Mouse (Mus musculus): ENCODE results near the gene Fbxl16. TPM values are rescaled to one million over a fixed set of nuclear protein-coding genes. Genes with fewer than 3 reads are reported as not detected.

Gene Fbxl16
- total and polyA plus RNA-seq, 3 experiments: 26.6 to 90.6 (median 54.4) TPM

- DNase-seq: peak; percentile 87
Measured at GRCm38 (mm10) chr17:25828712-25829557, 20.1 kb downstream of the Fbxl16 start, which contains the start of gene Jmjd8. Jmjd8 (plus strand) TSS chr17:25828867.

DNA sequence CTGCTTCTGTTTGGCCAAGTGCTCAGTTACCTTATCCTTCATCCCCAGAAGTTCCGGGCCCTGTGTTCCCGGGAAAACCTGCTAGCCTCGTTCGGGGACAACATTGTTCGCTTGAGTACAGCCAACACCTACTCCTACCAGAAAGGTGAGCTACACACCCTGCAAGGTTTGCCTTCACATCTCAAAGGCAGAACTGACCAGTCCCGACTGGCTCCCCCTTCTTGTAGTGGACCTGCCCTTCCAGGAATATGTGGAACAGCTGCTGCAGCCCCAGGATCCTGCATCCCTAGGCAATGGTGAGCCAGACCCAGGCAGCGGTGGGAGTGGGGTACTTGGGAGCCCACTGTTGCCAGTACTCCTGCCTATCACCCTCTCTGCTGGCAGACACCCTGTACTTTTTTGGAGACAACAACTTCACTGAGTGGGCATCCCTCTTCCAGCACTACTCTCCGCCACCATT is 20.7 kb downstream of the Fbxl16 start:
- DNase-seq: no peak

GRCm38 (mm10) chr17:25830200-25830753 is 21.4 kb downstream of the Fbxl16 start:
- no peak for DNase-seq

DNA sequence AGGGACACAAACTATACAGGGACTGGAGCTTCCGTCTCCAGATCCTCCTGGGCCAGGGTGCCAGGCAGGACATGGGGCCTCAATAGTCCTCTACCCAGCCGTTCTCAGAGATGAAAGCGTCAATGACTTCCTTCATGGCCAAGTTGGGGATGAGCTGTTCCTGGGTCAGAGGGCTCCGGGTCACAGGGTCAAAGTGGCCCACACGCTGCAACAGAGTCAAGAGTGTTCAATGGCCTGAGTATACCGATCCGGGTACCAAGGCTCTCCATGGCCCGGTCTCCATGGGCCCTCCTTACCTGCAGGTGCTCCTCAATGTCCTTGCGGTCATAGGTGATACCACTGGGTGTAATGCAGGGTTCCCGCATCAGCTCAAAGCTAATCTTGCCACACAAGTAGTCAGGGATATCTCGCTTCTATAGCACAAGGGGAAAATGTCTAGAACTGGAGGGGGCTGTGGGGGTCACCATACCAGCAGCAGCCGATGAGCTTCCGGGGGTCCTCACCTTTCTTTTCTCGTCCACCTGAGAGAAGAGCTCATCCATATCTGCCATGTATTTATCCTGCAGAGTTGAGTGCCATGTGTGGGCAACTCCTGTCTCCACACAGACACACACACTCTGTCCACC is 22.0 kb downstream of the Fbxl16 start:
- DNase-seq: no peak

DNA sequence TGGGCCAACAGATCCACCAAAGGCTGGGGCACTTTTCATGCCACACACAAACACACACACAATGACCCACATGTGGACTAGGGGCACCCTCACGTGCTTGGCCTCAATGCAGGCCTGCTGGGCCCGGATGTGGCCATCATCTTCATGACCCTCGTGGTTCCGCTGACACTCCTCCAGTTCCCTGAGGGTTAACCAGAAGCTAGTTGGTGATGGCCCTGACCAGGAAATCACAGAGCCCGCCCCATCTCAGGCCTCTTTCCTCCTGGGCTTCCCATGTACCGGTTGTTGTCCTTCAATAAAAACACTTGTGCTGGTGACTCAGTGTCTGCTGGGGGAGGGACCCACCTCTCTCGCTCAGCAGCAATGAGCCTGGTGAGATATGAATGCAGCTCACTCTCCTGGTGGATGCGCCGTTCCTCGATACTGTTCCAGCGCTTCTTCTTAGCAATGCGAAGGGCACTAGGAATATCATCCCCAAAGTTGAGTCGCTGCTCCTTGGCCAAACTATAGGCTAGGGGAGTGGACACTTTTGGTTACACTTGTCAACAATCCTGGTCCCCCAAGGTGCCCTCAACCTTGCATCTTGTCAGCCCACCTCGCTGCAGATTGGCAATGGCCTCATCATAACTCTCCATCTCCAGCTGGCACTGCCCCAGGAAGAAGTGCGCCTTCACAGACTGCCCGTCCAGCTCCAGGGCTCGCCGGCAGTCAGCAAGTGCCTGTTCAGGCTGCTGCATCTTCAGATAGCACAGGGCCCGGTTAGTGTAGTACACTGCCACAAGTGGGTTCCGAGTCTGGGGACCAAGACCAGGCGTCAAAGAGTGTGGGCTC is 22.8 kb downstream of the Fbxl16 start:
- peak; percentile 82 for DNase-seq

DNA sequence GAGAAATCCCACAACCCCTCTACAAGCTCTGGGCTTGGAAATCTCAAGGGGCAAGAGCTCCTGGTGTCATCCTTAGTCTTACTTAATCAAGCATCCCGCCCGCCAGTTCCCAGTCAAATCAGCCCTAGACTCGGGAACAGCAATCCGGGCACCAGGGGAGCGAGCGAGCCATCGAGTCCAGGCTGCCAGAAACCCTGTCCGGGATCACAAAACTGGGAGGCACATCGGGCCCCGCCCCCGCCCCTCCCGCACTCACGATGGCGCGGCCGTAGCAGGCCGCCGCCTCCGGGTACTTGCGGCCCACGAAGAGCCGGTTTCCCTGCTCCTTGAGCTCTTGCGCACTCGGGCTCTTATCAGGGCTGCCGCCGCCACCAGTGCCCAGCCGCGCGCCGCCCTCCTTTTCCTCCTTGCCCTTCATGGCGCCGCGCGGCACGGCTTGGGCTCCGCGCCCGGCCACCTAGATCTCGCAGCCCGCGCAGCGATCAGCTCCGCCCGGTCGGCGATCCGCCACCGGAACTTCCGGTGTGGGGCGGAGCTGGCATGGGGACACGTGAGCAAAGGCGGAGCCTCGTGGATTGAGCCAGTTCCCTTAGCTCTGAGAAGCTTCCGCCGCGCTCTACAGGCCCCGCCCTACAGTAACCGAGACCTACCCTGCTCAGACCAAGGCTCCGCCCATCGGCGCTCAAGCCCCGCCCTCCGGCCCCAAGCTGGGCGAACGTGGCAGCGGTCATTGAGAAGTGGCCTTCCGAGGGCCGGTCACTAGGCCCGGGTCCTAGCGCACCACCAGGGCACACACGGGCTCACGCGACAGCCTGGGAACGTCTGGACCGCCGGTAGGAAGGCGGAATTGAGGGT is 23.8 kb downstream of the Fbxl16 start:
- DNase-seq: peak; percentile 100

DNA sequence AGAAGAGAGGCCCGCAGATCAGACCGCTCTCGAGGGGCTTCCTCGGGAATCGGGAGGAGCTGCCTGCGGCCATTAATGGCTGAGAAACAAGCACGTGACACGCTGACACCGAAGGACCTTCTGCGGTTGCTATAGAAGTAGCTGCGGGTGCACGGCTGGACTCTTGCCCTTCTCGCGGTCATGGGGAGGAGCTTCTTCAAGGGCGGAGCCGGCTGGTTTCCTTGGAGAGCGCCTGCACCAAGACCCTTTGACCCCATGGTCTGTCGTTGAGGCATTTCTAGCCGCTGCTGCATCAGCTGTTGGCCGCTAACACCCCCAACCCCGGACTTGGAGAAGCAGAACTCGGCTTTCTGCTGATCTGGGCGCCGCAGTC is 24.4 kb downstream of the Fbxl16 start, which contains the start of gene Stub1:
Stub1 (minus strand) TSS at position 114 of the 373 bp plus-strand sequence.
- peak; percentile 97 for DNase-seq

GRCm38 (mm10) chr17:25833961-25834594 is 25.2 kb downstream of the Fbxl16 start:
- DNase-seq: peak; percentile 68

DNA sequence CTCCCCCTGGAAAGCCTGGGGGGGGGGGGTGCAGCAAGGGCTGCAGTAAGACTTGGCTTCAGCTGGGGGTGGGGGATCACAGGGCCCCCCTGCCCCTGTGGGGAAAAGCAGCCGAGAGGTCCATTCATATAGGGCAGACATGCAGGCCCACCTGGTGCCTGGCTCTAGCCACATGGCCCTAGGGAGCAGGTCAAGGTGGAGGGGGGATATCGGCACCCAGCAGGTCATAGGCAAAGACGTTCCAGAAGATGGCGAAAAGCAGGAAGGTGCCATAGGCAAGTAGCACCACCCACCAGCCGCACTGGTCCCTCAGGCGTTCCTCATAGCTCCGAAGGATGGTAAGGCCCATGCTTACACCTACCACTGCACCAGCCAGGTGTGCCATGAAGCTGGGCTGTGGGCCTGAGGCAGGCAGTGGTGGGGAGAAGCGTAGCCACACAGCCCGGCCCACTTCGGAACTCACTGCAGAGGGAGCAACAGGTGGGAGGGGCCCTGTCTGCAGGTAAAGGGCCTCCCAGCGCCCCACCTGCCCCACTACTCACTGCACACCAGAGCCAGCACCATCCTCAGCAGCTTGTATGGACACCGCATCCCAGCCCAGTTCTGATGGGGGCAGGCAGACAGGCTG is 25.8 kb downstream of the Fbxl16 start:
- no peak for DNase-seq

DNA sequence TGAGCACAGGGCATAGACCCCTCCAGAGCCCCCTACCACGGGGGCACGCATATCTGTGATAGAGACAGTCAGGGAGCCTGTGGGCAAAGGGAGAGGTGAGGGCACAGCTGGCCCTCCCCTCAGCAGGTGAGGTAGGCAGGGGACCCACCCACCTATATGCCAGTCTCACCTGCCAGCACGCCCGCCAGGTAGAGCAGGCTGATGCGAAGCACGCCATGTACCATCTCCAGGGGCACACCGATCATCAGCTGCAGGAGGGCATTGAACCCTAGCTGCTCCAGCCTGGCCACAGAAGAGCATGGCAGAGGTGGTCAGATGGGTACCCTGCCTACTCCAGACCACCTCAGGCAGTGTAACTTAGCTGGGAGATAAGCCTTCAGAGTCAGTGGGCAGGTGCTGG is 26.4 kb downstream of the Fbxl16 start:
- no peak for DNase-seq

GRCm38 (mm10) chr17:25835816-25836215 is 26.9 kb downstream of the Fbxl16 start:
- DNase-seq: peak; percentile 42

DNA sequence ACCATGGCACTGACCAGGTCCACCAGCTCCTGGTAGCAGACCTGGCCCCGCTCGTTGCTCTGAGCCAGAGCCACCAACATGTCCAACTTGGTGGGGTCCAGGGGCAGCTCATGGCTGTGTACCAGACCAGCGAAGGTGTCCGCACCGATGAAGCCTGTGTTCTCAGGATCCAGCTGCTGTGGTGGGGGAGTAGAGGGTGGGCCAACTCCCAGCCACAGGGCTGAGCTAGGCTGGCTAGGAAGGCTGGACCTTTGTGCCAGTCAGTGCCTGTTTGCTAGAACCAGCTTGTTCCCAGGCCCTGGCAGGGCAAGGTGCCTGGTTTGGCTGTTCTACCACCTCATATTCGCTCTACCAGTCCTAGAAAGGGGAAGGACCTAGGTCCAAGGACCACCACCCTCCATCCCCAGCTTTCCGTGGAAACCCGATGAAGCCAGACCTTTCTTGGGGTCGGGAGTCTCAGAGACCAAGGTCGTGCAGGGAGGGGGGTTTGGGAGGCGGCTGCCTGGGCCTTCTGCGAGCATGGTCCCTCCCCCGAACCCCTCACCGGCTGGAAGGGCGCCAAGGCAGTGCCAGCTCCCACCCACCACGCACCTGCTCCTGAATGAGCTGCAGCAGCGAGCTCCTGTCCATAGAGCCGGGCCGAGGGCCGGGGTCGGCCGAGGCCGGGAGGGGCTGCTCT is 27.7 kb downstream of the Fbxl16 start:
- no peak for DNase-seq

GRCm38 (mm10) chr17:25837076-25837410 is 28.2 kb downstream of the Fbxl16 start, which contains the start of gene Rhbdl1:
Rhbdl1 (minus strand) TSS chr17:25837295.
- DNase-seq: peak; percentile 93

- no peak for DNase-seq
Measured at GRCm38 (mm10) chr17:25837533-25837932, 28.6 kb downstream of the Fbxl16 start.

- DNase-seq: no peak
Measured at GRCm38 (mm10) chr17:25838904-25839303, 30.0 kb downstream of the Fbxl16 start.

GRCm38 (mm10) chr17:25839455-25840235 is 30.8 kb downstream of the Fbxl16 start:
- no peak for DNase-seq

DNA sequence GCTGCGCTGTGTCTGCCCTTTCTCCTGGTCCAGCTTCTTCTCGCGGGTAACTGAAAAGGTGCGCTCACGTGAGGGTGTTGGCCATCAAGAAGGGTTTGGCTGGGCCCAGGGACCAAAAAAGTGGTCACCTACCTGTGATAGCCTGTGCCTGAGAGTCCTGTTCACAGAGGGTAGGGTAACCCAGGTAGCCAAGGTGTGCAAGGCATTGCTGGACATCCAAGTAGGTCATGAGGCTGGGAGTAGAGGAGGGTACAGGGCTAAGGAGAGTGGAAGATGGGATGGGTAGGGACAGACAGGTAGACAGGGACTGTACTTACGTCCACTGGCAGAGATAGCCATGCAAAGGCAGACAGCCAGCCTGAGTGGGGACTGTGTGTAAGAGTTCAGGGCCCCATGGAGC is 31.6 kb downstream of the Fbxl16 start:
- DNase-seq: no peak

DNA sequence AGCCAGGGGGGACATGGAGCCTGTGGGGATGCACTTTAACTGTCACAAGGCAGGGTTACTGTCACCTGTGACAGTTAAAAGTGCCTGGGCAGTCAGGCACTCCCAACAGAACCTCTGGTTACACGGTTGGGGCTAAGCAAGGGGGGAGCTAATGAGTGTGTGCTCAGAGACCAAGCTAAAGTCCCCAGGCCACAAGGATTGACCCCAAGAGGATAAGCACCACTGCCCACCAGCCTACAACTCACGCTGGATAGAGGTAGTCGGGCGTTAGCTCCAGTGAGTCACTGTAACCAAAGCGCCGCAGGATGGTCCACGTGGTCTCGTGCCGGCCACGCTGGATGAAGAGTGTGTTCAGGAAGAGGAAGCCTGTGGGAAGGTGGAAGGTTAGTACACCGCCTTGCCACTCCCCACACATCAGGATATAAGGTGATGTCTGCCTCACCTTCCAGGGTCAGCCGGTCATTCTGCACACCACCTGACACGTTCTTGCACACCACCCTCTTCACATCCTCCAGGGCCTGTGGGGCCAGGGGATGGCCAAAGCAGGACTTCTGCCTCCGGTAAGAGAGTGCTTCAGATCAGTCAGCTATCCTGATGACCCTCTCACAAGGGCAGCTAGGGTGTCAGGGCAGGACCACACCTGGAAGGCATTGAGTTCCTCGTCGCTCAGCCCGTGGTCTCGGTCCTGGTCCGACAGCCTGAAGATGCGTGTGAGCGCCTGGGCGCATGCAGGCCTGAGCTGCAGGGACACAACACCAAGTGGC is 32.4 kb downstream of the Fbxl16 start, which contains the start of gene Gm20683:
Gm20683 (minus strand) TSS at position 647 of the 764 bp plus-strand sequence.
- no peak for DNase-seq

All from adrenal gland, adult 2 months (tissue).